Mouse (Mus musculus): ENCODE measurements around the gene Mtx1.
"Not testable (repeated sequence)": the region's sequence is repeated elsewhere in the genome, so short reads cannot be mapped to it uniquely, and the experiment has no call there.

Mtx1 gene

GRCm38 (mm10) chr3:89242331-89242895, 15.5 kb upstream of the Mtx1 start:
- DNase-seq (ENCODE audit: low spot score) = peak; percentile 59

- no peak for DNase-seq (ENCODE audit: low spot score)
These were observed 11.6 kb upstream of the Mtx1 start for GRCm38 (mm10) chr3:89238494-89238893.

GRCm38 (mm10) chr3:89237682-89238081, 10.8 kb upstream of the Mtx1 start:
- DNase-seq (ENCODE audit: low spot score) = no peak

GRCm38 (mm10) chr3:89236516-89236915, 9.6 kb upstream of the Mtx1 start:
- DNase-seq (ENCODE audit: low spot score) = no peak

GRCm38 (mm10) chr3:89233562-89234110, 6.7 kb upstream of the Mtx1 start:
- no peak for DNase-seq (ENCODE audit: low spot score)

- no peak for DNase-seq (ENCODE audit: low spot score)
These were observed 5.7 kb upstream of the Mtx1 start for GRCm38 (mm10) chr3:89232614-89233013.

- DNase-seq (ENCODE audit: low spot score) = no peak
These were observed 4.9 kb upstream of the Mtx1 start for GRCm38 (mm10) chr3:89231772-89232275.

- no peak for DNase-seq (ENCODE audit: low spot score)
These were observed 4.5 kb upstream of the Mtx1 start for GRCm38 (mm10) chr3:89231345-89231744.

GRCm38 (mm10) chr3:89230561-89230960, 3.7 kb upstream of the Mtx1 start:
- DNase-seq (ENCODE audit: low spot score) = no peak

- no peak for DNase-seq (ENCODE audit: low spot score)
These were observed 2.4 kb upstream of the Mtx1 start for GRCm38 (mm10) chr3:89229276-89229675.

GRCm38 (mm10) chr3:89228836-89229235, 1.9 kb upstream of the Mtx1 start, which contains the start of gene Muc1:
Gene Muc1 (plus strand): TSS chr3:89229057.
- no peak for DNase-seq (ENCODE audit: low spot score)

- peak; percentile 92 for DNase-seq (ENCODE audit: low spot score)
These were observed 1.3 kb upstream of the Mtx1 start for GRCm38 (mm10) chr3:89228180-89228549.

- peak; percentile 89 for DNase-seq (ENCODE audit: low spot score)
These were observed 655 bp upstream of the Mtx1 start for GRCm38 (mm10) chr3:89227307-89228179.

GRCm38 (mm10) chr3:89226361-89226760, 527 bp downstream of the Mtx1 start:
- DNase-seq (ENCODE audit: low spot score) = no peak

- DNase-seq (ENCODE audit: low spot score) = no peak
These were observed 970 bp downstream of the Mtx1 start for GRCm38 (mm10) chr3:89225918-89226317.

- DNase-seq (ENCODE audit: low spot score) = no peak
These were observed 1.5 kb downstream of the Mtx1 start for GRCm38 (mm10) chr3:89225321-89225815.

GRCm38 (mm10) chr3:89224796-89225195, 2.1 kb downstream of the Mtx1 start:
- DNase-seq (ENCODE audit: low spot score) = no peak

- DNase-seq (ENCODE audit: low spot score) = no peak
These were observed 5.7 kb downstream of the Mtx1 start for GRCm38 (mm10) chr3:89221167-89221566.

- no peak for DNase-seq (ENCODE audit: low spot score)
These were observed 7.3 kb downstream of the Mtx1 start for GRCm38 (mm10) chr3:89219546-89219945.

GRCm38 (mm10) chr3:89218271-89218670, 8.6 kb downstream of the Mtx1 start:
- DNase-seq (ENCODE audit: low spot score) = no peak

- DNase-seq (ENCODE audit: low spot score) = not testable (repeated sequence)
These were observed 10.5 kb downstream of the Mtx1 start for GRCm38 (mm10) chr3:89216407-89216806.

GRCm38 (mm10) chr3:89215853-89216252, 11.0 kb downstream of the Mtx1 start:
- peak; percentile 82 for DNase-seq (ENCODE audit: low spot score)

Measured in urinary bladder, postnatal 25 days (tissue).